Mouse (Mus musculus) monocyte, adult 5-6 weeks (primary cell): ENCODE results near the gene Pip5k1c. TPM values are rescaled to one million over a fixed set of nuclear protein-coding genes. Genes with fewer than 3 reads are reported as not detected.
A peak's percentile ranks its signal among the peaks of the same experiment; 100 is the strongest.

ENCODE experiments used
- ATAC-seq: fragments of 153-309, 156-312 bp; replicated peaks from 2 replicates; pipeline ENCODE4 v1.8.0; 2017; ENCODE audit warnings: mild to moderate bottlenecking; ENCODE audit not compliant: low TSS enrichment, insufficient number of reproducible peaks, severe bottlenecking, poor library complexity, low FRiP score
- total RNA-seq: library from RNA; stranded (forward); fragments of 200-1000, 200-491, 200-594 nt; gene quantifications from 3 replicates; pipeline ENCODE4 v1.2.3, GENCODE M21; 2017

The Pip5k1c gene
- total RNA-seq, 1 experiment from 2014 or later: 47.3 TPM

DNA sequence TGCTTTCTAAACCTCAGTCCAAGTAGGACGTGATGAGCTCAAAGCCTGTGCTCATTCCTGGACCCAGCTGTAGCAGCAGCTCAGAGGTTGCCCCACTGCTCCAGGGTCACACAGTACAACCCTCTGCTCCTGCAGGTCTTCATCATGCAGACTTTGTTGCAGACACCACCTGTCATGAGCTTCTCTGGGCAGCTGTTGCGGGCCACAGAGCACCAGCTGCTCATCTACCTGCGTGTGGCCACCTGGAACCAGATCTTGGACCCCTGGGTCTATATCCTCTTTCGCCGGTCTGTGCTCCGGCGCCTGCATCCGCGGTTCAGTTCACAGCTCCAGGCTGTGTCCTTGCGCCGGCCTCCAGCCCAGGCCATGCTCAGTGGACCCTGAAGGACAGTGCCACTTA, 41.6 kb downstream of the Pip5k1c start:
- no peak for ATAC-seq

DNA sequence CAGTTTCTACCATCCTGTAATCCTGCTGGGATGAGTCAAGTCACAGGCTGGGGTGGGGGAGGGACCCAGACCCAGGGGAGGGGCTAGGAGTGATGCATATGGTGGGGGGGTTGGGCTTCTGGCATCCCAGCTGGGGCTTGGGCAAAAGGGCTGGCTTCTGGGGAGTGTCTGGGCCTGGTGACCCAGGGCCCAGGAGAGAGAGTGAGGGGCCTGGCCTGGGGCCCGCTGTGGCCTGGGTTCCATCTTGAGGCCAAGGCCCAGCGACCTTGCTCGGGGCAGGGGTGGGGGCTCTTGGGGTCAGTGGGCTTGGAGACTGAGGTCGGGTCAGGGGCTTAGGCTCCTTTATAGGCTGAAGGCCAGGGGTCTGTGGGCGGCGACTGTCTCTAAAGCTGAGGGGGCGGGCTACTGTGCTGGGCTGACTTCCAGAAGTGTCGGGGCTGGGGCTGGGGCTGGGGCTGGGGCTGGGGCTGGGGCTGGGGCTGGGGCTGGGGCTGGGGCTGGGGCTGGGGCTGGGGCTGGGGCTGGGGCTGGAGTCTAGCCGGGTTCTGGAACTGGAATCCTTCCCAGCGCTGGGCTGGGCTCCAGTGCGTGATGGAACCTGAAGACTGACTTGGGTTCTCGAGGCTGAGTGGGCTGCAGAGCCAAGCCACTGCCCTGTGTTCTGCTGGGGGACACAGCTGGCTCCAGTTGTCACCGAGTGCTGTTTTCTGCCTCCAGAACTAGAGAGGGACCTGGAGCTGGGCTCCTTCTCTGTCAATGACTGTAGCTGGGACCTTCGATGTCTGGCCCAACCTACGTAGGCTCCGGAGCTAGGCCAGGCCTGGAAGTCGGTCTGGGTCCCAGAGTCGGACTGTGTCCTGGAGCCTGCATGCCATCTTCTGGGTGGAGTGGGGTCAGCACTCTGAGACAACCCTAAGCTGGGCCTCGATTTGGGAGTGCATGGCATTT, 42.9 kb downstream of the Pip5k1c start:
- ATAC-seq: no peak

- no peak for ATAC-seq
Measured at GRCm38 (mm10) chr10:81336558-81336957, 43.8 kb downstream of the Pip5k1c start.

- ATAC-seq: no peak
Measured at GRCm38 (mm10) chr10:81340551-81341332, 48.0 kb downstream of the Pip5k1c start.

GRCm38 (mm10) chr10:81341333-81341949, 48.7 kb downstream of the Pip5k1c start:
- peak; percentile 45 for ATAC-seq

DNA sequence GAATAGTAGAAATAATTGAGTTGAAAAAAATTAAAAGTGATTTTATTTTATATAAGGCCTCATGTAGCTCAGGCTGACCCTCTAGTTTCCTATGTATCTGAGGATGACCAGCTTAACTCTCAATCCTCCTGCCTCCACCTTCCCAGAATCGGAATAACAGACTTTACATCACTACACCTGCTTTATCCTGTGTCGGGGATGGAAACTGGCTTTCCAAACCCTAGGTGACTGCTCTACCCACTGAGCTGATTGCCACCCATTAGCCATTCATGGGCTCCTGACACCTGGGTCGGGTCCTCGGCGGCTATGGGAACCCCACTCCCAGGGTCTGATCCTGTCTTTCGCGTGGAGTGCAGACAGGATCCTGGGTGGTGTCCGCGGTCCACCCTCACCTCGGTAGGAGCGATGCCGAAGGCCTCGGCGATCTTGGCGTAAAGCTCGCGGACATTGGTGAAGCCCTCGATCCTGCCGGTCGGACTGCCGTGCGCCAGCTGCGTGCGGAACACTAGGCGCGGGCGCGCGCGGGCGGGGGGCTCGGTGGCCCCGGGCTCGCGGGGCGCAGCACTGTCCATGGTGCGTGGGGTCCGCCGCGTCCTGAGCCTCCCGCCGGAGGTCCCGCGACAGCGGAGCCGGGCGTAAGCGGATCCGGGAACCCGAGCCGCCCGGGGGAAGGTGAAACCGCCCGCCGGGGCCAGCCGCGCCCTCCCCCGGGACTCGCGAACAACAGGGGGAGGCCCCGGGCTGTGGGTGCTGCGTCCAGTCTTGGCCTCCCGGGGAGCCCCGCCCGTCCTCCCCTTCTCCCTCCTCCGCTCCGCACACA, 50.1 kb downstream of the Pip5k1c start, which contains the start of gene Gipc3:
Gipc3 (minus strand) TSS at position 581 of the 820 bp plus-strand sequence.
- no peak for ATAC-seq

DNA sequence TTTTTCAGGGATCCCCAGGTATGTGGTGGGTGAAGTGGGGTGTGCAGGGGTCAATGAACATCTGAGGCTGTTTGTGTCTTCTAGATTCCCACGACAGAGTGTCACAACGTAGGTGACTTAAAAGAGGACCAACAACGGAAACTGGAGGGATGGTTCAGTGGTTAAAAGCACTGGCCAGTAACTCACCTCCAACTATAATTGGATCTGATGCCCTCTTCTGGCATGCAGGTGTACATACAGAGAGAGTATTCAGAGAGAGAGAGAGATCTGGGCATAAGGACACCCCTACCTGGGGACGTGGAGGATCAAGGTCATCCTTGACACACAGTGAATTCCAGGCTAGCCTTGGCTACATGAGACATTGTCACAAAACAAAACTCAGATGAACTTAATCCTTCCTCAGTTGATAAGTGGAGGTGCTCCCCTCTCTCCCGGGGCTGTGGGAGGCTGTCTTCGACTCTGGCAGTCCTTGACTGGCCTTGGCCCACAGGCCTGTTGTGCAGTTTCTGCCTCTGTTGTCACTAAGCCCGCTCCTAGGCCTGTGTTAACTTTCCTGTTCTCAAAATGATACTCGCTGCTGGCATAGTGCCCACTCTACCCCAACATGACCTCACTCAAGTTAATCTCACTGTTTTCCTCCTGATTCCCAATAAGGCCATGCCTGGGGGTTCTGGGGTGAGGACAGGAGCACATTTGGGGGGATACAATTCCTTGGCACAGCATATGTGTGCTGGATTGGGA, 51.8 kb downstream of the Pip5k1c start:
- no peak for ATAC-seq

DNA sequence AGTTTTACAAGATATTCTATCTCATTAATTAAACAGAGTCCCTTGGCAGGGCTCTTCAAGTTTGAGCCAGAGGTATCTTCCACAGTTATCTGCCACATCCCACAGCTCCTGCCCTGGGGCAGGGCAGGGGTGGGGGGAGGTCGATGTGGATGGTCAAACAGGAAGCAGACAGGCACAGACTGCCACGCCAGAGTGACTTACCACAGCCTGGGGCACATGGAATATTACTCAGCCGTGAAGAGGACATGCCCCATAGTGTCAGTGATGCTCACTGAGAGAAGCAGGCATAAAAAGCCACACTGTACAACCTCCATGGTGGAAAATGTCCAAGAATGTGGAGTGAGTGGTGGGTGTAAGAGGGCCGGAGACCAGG, 52.4 kb downstream of the Pip5k1c start:
- no peak for ATAC-seq

- peak; percentile 25 for ATAC-seq
Measured at GRCm38 (mm10) chr10:81346453-81347067, 53.8 kb downstream of the Pip5k1c start.

DNA sequence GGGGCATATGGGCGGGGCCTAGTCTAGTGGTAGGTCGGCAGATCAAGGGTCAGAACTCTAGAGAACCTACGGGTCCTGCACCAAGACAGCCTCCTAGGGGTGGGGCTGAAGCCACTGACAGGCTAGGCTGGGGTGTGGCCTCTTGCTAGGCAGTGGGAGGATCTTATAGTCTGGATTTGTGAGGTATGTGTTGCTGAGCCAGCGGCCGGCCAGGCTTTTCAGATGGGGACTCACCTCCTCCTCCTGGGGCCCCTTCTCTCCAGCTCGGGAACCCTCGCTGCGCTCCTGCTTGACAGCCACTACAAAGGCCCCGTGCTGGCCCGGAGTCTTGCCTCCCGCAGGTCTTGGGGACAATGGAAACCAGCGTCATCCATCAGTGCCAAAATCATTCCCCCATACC, 56.4 kb downstream of the Pip5k1c start:
- no peak for ATAC-seq

DNA sequence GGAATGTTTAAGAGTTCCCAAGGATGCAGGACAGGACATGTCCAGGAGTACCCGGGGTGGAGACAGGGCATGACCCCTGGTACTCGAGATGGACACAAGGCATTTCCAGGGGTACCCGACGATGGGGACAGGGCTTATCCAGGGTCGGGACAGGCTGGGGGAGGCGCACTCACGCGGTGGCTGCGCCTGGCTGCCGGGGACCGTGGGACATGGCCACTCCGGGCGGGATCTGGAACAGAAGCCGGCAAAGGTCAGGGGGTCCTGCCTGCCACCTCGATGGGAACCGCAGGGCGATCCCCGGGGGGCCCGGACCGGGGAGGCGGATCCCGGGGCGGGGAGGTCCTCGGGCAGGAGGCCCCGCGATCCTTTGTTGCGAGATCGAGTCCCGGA, 57.2 kb downstream of the Pip5k1c start:
- ATAC-seq: no peak

DNA sequence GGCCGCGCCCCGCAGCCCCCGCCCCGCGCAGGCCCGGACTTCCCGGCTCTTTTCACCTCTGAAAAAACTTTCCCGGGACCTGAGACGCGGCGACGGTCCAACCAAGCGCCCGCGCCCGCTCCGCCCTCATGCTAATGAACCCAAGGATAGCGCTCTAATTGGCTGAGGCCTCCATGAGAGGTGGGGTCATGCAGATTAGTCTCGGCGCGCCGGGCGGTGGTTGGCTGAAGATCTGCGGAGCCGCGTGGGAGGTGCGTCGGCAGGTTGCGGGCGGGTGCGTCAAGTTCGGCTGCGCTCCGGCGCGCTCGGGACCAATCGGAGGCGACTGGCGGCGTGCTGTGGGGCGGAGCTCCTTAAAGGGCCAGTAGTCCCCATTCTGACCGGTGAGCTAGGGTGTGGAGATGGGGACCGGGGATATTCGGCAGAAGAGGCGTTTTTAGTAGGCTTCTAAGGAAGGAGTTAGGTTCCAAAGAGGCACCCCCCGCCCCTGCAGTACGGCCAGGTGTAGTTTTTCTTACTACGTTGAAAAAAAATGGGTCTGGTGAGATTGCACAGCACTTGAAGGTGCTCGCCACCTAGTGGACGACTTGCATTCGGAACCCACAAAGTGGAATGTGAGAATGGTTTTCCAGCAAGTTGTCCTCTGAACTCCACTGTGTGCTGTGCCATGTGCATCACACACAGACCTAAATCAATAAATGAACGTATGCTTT, 57.7 kb downstream of the Pip5k1c start, which contains the start of gene Hmg20b:
Hmg20b (minus strand) TSS at position 130 of the 713 bp plus-strand sequence.
- ATAC-seq: peak; percentile 91

DNA sequence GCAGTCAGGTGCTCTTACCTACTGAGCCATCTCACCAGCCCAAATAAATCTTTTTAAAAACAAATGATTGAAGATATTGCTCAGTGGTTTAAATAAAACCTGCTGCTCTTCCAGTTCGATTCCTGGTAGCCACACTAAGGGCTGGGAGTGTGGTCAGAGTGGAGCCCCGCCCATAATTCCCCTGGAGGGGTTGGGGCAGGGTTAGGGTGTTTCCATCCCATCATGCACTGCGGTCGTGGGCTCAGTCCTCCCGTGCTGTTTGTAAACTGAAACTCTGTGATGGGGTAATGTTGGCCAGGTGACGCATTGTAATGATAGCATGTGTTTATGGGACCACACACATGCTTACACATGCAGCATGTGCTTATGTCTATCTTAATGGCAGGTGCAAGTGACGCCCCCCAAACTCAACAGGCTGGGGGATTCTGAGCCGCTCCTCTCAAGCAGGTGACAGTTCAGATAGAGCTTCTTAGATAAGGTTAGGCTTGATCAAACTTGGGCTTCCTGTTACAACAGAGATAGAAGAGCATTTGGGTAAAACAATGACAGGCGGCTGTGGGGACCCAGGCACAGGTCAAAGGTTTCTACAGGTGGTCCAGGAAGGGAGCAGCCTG, 59.0 kb downstream of the Pip5k1c start:
- ATAC-seq: no peak

- no peak for ATAC-seq
Measured at GRCm38 (mm10) chr10:81354738-81355477, 62.1 kb downstream of the Pip5k1c start.

- no peak for ATAC-seq
Measured at GRCm38 (mm10) chr10:81355533-81355932, 62.8 kb downstream of the Pip5k1c start.
